Mouse (Mus musculus) bone marrow macrophage, adult 2 months (primary cell): ENCODE measurements at regions not wholly inside any gene's neighbourhood (a gene's known extent, or its start where the extent isn't known, plus 50 kb on each side); places are given as distances from the start of the nearest gene placed in this dataset.

Experiments used
- CTCF ChIP-seq: IDR thresholded peaks from 2 replicates; pipeline ENCODE4 v1.5.1; 2012; ENCODE audit warnings: low read depth, mild to moderate bottlenecking, low read length, moderate library complexity
- POLR2A ChIP-seq: IDR thresholded peaks from 2 replicates; pipeline ENCODE4 v1.6.1; 2012; ENCODE audit warnings: mild to moderate bottlenecking, low read depth, low read length, borderline replicate concordance

GRCm38 (mm10) chr10:37457384-37457783, 318.7 kb upstream of the Marcks start:
- TF ChIP-seq CTCF (no peak), POLR2A (no peak)
